19 mouse cellular contexts compared by ENCODE assay signal in genomic region chr7:140859997-140860396, GRCm38 (mm10). TPM values are rescaled to one million over a fixed set of nuclear protein-coding genes. Genes with fewer than 3 reads are reported as not detected.
"Had no signal": no experiment of that assay in that cellular context is flagged by ENCODE, and none has a peak within 500 bp of the region (broad histone marks: within the 10 kb centered on the region; RNA-seq: fewer than 3 reads in every experiment).

No protein-coding gene starts in this region.

- H3K4me2 ChIP-seq: limb, embryonic 13.5 days; midbrain, embryonic 13.5 days had no signal

- H3K9me3 ChIP-seq: limb, embryonic 13.5 days; midbrain, embryonic 13.5 days had no signal

- H3K4me3 ChIP-seq: limb, embryonic 13.5 days; midbrain, embryonic 13.5 days had no signal

- H3K27ac ChIP-seq: limb, embryonic 13.5 days; liver, embryonic 14.5 days; midbrain, embryonic 13.5 days had no signal

- H3K27me3 ChIP-seq: limb, embryonic 13.5 days; midbrain, embryonic 13.5 days had no signal

- H3K9ac ChIP-seq: limb, embryonic 13.5 days; liver, embryonic 14.5 days; midbrain, embryonic 13.5 days had no signal

- DNase-seq: kidney, adult 8-10 months; left cerebral cortex, postnatal 4 days; lung, adult 18-20 months; right cerebral cortex, postnatal 25 days; thymus, postnatal 36 days had no signal

- ATAC-seq: intestine, postnatal 0 days; midbrain, embryonic 13.5 days had no signal

RNA-seq across cellular contexts. Expression of gene Gm45785, which starts 3.9 kb away (rescaled TPM):
- total RNA-seq: neutrophil, adult 5-6 weeks had no signal
- polyA plus RNA-seq: intestine, postnatal 0 days; kidney, embryonic 16.5 days; limb, embryonic 13.5 days; liver, adult 2 months; liver, embryonic 14.5 days; lung, embryonic 16.5 days; midbrain, embryonic 13.5 days; small intestine, adult 2 months; stomach, embryonic 16.5 days; thymus, postnatal 0 days had no signal

RNA-seq across cellular contexts. Expression of gene Odf3, which starts 12.4 kb away (rescaled TPM):
- total RNA-seq: layer of hippocampus, adult 18-20 months; layer of hippocampus, postnatal 10 days; left cerebral cortex, postnatal 4 days; liver, adult 2 months; megakaryocyte-erythroid progenitor cell, adult 5-6 weeks; neutrophil, adult 5-6 weeks had no signal
- polyA plus RNA-seq: intestine, postnatal 0 days; limb, embryonic 13.5 days; liver, adult 2 months; liver, embryonic 14.5 days; lung, embryonic 16.5 days; small intestine, adult 2 months; thymus, postnatal 0 days had no signal

RNA-seq across cellular contexts. Expression of gene Scgb1c1, which starts 14.7 kb away (rescaled TPM):
- total RNA-seq: layer of hippocampus, adult 18-20 months; layer of hippocampus, postnatal 10 days; left cerebral cortex, postnatal 4 days; megakaryocyte-erythroid progenitor cell, adult 5-6 weeks; neutrophil, adult 5-6 weeks had no signal
- polyA plus RNA-seq: intestine, postnatal 0 days; kidney, embryonic 16.5 days; limb, embryonic 13.5 days; liver, embryonic 14.5 days; midbrain, embryonic 13.5 days; small intestine, adult 2 months; stomach, embryonic 16.5 days had no signal
